Mouse (Mus musculus) retina, embryonic 14.5 days (tissue): ENCODE measurements around the gene Vcan.
A peak's percentile ranks its signal among the peaks of the same experiment; 100 is the strongest.

Source experiments
- DNase-seq: peaks from one replicate; pipeline ENCODE4 v3.0.0-alpha.2; 2015; ENCODE audit warnings: low spot score

The Vcan gene

GRCm38 (mm10) chr13:89726492-89726891, 15.8 kb downstream of the Vcan start:
- no peak for DNase-seq

- no peak for DNase-seq
Measured at GRCm38 (mm10) chr13:89720497-89720896, 21.8 kb downstream of the Vcan start.

GRCm38 (mm10) chr13:89709497-89710201, 32.7 kb downstream of the Vcan start:
- DNase-seq = no peak

- no peak for DNase-seq
Measured at GRCm38 (mm10) chr13:89708151-89708927, 34.0 kb downstream of the Vcan start.

- no peak for DNase-seq
Measured at GRCm38 (mm10) chr13:89702395-89702794, 39.9 kb downstream of the Vcan start.

GRCm38 (mm10) chr13:89699998-89700555, 42.2 kb downstream of the Vcan start:
- DNase-seq = no peak

GRCm38 (mm10) chr13:89692597-89692996, 49.7 kb downstream of the Vcan start:
- no peak for DNase-seq

- DNase-seq = no peak
Measured at GRCm38 (mm10) chr13:89683490-89683889, 58.8 kb downstream of the Vcan start.

- DNase-seq = no peak
Measured at GRCm38 (mm10) chr13:89682254-89682653, 60.1 kb downstream of the Vcan start.

- no peak for DNase-seq
Measured at GRCm38 (mm10) chr13:89679756-89680155, 62.6 kb downstream of the Vcan start.

GRCm38 (mm10) chr13:89670505-89670904, 71.8 kb downstream of the Vcan start:
- DNase-seq = no peak

- no peak for DNase-seq
Measured at GRCm38 (mm10) chr13:89668981-89669880, 73.1 kb downstream of the Vcan start.

GRCm38 (mm10) chr13:89668069-89668468, 74.2 kb downstream of the Vcan start:
- DNase-seq = peak; percentile 78

- DNase-seq = no peak
Measured at GRCm38 (mm10) chr13:89661688-89662087, 80.6 kb downstream of the Vcan start.

GRCm38 (mm10) chr13:89657046-89657445, 85.3 kb downstream of the Vcan start:
- DNase-seq = no peak

- no peak for DNase-seq
Measured at GRCm38 (mm10) chr13:89653279-89653678, 89.0 kb downstream of the Vcan start.

- DNase-seq = no peak
Measured at GRCm38 (mm10) chr13:89652773-89653172, 89.5 kb downstream of the Vcan start.

GRCm38 (mm10) chr13:89645589-89645988, 96.7 kb downstream of the Vcan start:
- DNase-seq = no peak

GRCm38 (mm10) chr13:89637012-89637411, 105.3 kb downstream of the Vcan start:
- DNase-seq = no peak

GRCm38 (mm10) chr13:89634137-89634683, 108.1 kb downstream of the Vcan start:
- peak; percentile 83 for DNase-seq

- DNase-seq = no peak
Measured at GRCm38 (mm10) chr13:89619064-89619463, 123.2 kb downstream of the Vcan start.

GRCm38 (mm10) chr13:89607399-89607798, 134.9 kb downstream of the Vcan start:
- no peak for DNase-seq
